12 mouse cellular contexts compared by ENCODE assay signal in genomic region chr9:34202122-34202941, GRCm38 (mm10).
DNase-seq lines count a peak whose midpoint lies in the region; ATAC-seq lines count a peak whose summit lies in the region.
"Had no signal": no experiment of that assay in that cellular context is flagged by ENCODE, and none has a peak within 500 bp of the region (broad histone marks: within the 10 kb centered on the region; RNA-seq: fewer than 3 reads in every experiment).

No protein-coding gene starts in this region.

- no peak overlapping the region for H3K9ac ChIP-seq in kidney, embryonic 14.5 days (ENCODE audit: low read depth, low read length)
- no peak overlapping the region; the same call in 1 of the 2 replicates for H3K9ac ChIP-seq in hindbrain, embryonic 11.5 days (ENCODE audit: low read depth, low read length)
- H3K9ac ChIP-seq in midbrain, embryonic 16.5 days (ENCODE audit: low read depth, low read length) = no peak overlapping the region
- H3K9ac ChIP-seq: liver, embryonic 13.5 days had no signal

- 40% methylated on average over 13 of the region's 13 CpGs for WGBS in kidney, embryonic 14.5 days
- 45% methylated on average over 13 of the region's 13 CpGs for WGBS in hindbrain, embryonic 11.5 days
- WGBS in midbrain, embryonic 16.5 days = 34% methylated on average over 13 of the region's 13 CpGs

- DNase-seq in kidney, adult 8-10 months = no peak
- peak; percentile 15 to 26 for DNase-seq in adrenal gland, postnatal 36 days
- DNase-seq in hindbrain, embryonic 11.5 days (ENCODE audit: low spot score) = no peak
- DNase-seq in heart, postnatal 10 days = no peak
- DNase-seq in spleen, postnatal 10 days (ENCODE audit: low spot score in 2 of 2) = no peak
- DNase-seq in natural killer cell, adult 2 months (ENCODE audit: low spot score in 2 of 2) = no peak
- DNase-seq: gastrocnemius, adult 2 months; liver, embryonic 13.5 days; thymus, adult 2 months had no signal

- H3K36me3 ChIP-seq in kidney, embryonic 14.5 days (ENCODE audit: control insufficient read depth, insufficient read depth, low read length) = no peaks in the 10 kb centered on the region
- no peaks in the 10 kb centered on the region for H3K36me3 ChIP-seq in hindbrain, embryonic 11.5 days (ENCODE audit: control insufficient read depth, insufficient read depth, low read length)
- no peaks in the 10 kb centered on the region for H3K36me3 ChIP-seq in midbrain, embryonic 16.5 days (ENCODE audit: control insufficient read depth, insufficient read depth, low read length)
- H3K36me3 ChIP-seq: liver, embryonic 13.5 days had no signal

- peak overlapping the region; percentile 25 for H3K4me2 ChIP-seq in kidney, embryonic 14.5 days (replicated peaks; ENCODE audit: low read depth, low read length)
- H3K4me2 ChIP-seq in hindbrain, embryonic 11.5 days (replicated peaks; ENCODE audit: low read depth, low read length) = peak overlapping the region; percentile 19; the same call in 1 of the 2 replicates
- H3K4me2 ChIP-seq in midbrain, embryonic 16.5 days (ENCODE audit: low read length) = peak overlapping the region; percentile 18
- H3K4me2 ChIP-seq: liver, embryonic 13.5 days had no signal

- H3K27me3 ChIP-seq in kidney, embryonic 14.5 days (ENCODE audit: control insufficient read depth, insufficient read depth, low read length) = no peaks in the 10 kb centered on the region; the same call in 1 of the 2 replicates
- no peaks in the 10 kb centered on the region for H3K27me3 ChIP-seq in hindbrain, embryonic 11.5 days (ENCODE audit: control insufficient read depth, insufficient read depth, low read length)
- H3K27me3 ChIP-seq in midbrain, embryonic 16.5 days (ENCODE audit: control insufficient read depth, insufficient read depth, low read depth, low read length) = no peaks in the 10 kb centered on the region
- H3K27me3 ChIP-seq: liver, embryonic 13.5 days had no signal

- H3K4me1 ChIP-seq in kidney, embryonic 14.5 days (ENCODE audit: control insufficient read depth, insufficient read depth, low read length) = peaks cover 15% of the 10 kb centered on the region
- H3K4me1 ChIP-seq in hindbrain, embryonic 11.5 days (replicated peaks; ENCODE audit: control insufficient read depth, insufficient read depth, low read length) = peaks cover 7% of the 10 kb centered on the region; the same call in 1 of the 2 replicates
- H3K4me1 ChIP-seq in midbrain, embryonic 16.5 days (ENCODE audit: control insufficient read depth, insufficient read depth, low read length) = peaks cover 13% of the 10 kb centered on the region
- H3K4me1 ChIP-seq: liver, embryonic 13.5 days had no signal

- no peaks in the 10 kb centered on the region for H3K9me3 ChIP-seq in kidney, embryonic 14.5 days (ENCODE audit: control insufficient read depth, low read length)
- no peaks in the 10 kb centered on the region for H3K9me3 ChIP-seq in hindbrain, embryonic 11.5 days (ENCODE audit: control insufficient read depth, low read length)
- H3K9me3 ChIP-seq in midbrain, embryonic 16.5 days (replicated peaks; ENCODE audit: control insufficient read depth, low read length, poor library complexity, severe bottlenecking) = no peaks in the 10 kb centered on the region
- H3K9me3 ChIP-seq: liver, embryonic 13.5 days had no signal

- no peak overlapping the region for H3K27ac ChIP-seq in kidney, embryonic 14.5 days (ENCODE audit: low read depth, low read length)
- peak overlapping the region; percentile 54; the same call in 1 of the 2 replicates for H3K27ac ChIP-seq in hindbrain, embryonic 11.5 days (ENCODE audit: low read depth, low read length)
- H3K27ac ChIP-seq in midbrain, embryonic 16.5 days (ENCODE audit: low read length) = peak overlapping the region; percentile 10
- H3K27ac ChIP-seq: gastrocnemius, adult 2 months; layer of hippocampus, adult 2 months; liver, embryonic 13.5 days had no signal

- H3K4me3 ChIP-seq in kidney, embryonic 14.5 days (ENCODE audit: low read length) = no peak overlapping the region
- no peak overlapping the region for H3K4me3 ChIP-seq in hindbrain, embryonic 11.5 days (ENCODE audit: low read depth, low read length)
- no peak overlapping the region for H3K4me3 ChIP-seq in midbrain, embryonic 16.5 days (ENCODE audit: low read depth, low read length)
- H3K4me3 ChIP-seq: gastrocnemius, adult 2 months; layer of hippocampus, adult 2 months; liver, embryonic 13.5 days had no signal

- ATAC-seq in kidney, embryonic 14.5 days (ENCODE audit: low FRiP score, low TSS enrichment) = peak; percentile 71; the same call in 1 of the 2 replicates
- ATAC-seq in hindbrain, embryonic 11.5 days (ENCODE audit: low FRiP score) = peak; percentile 18
- peak; percentile 71 for ATAC-seq in midbrain, embryonic 16.5 days

- intact Hi-C loops in heart, postnatal 10 days (cut with DNase I) = no loop called here

Comparison
In these comparisons a context has a peak if more than half of its experiments do, and no peak if none do; other contexts are left out.
1. ATAC-seq: peak in every context shown above with its lines; median percentile 71 in kidney, embryonic 14.5 days; 71 in midbrain, embryonic 16.5 days; 18 in hindbrain, embryonic 11.5 days.
2. DNase-seq: peak in adrenal gland, postnatal 36 days (2 of 2); none in kidney, adult 8-10 months (0 of 2), hindbrain, embryonic 11.5 days (single experiment), heart, postnatal 10 days (0 of 2), spleen, postnatal 10 days (0 of 2) and natural killer cell, adult 2 months (0 of 2).
3. Peak in every context shown above with its lines, with median percentiles within 50 percentile points of each other: H3K4me2 ChIP-seq.